Mouse (Mus musculus) limb, embryonic 11.5 days (tissue): ENCODE measurements at regions not wholly inside any gene's neighbourhood (a gene's known extent, or its start where the extent isn't known, plus 50 kb on each side); places are given as distances from the start of the nearest gene placed in this dataset.

Experiments used
- ATAC-seq: fragments of 200-750 bp; cut with Nextera tagmentation; 2 replicates; pipeline ENCODE4 v1.8.0; 2017; ENCODE audit warnings: low read depth; ENCODE audit not compliant: insufficient number of reproducible peaks, low FRiP score, low TSS enrichment
- DNase-seq: peaks from one replicate; pipeline ENCODE4 v3.0.0-alpha.2; 2015; ENCODE audit warnings: low spot score
- H3K27ac ChIP-seq: fragments of 300-500 bp; sonication (generic); replicated peaks from 2 replicates; pipeline ENCODE4 v1.5.1; 2014; ENCODE audit warnings: low read depth, mild to moderate bottlenecking, low read length
- H3K27me3 ChIP-seq: fragments of 300-500 bp; sonication (generic); 2 replicates; pipeline ENCODE4 v1.6.1; 2014; ENCODE audit warnings: mild to moderate bottlenecking, low read length, mixed read lengths; ENCODE audit not compliant: control insufficient read depth, insufficient read depth
- H3K36me3 ChIP-seq: fragments of 300-500 bp; sonication (generic); 2 replicates; pipeline ENCODE4 v1.6.1; 2014; ENCODE audit warnings: mild to moderate bottlenecking, low read length, moderate library complexity, mixed read lengths; ENCODE audit not compliant: control insufficient read depth, insufficient read depth
- H3K4me1 ChIP-seq: fragments of 300-500 bp; sonication (generic); 2 replicates; pipeline ENCODE4 v1.6.1; 2014; ENCODE audit warnings: low read length, mixed read lengths; ENCODE audit not compliant: control insufficient read depth, insufficient read depth
- H3K4me2 ChIP-seq: fragments of 300-500 bp; sonication (generic); 2 replicates; pipeline ENCODE4 v1.6.1; 2014; ENCODE audit warnings: low read depth, mild to moderate bottlenecking, moderate library complexity; ENCODE audit not compliant: severe bottlenecking
- H3K4me3 ChIP-seq: fragments of 300-500 bp; sonication (generic); 2 replicates; pipeline ENCODE4 v1.5.1; 2014; ENCODE audit warnings: low read depth, low read length
- H3K9ac ChIP-seq: fragments of 300-500 bp; sonication (generic); 2 replicates; pipeline ENCODE4 v1.6.1; 2014; ENCODE audit warnings: mild to moderate bottlenecking, low read length
- H3K9me3 ChIP-seq: fragments of 300-500 bp; sonication (generic); 2 replicates; pipeline ENCODE4 v1.6.1; 2016; ENCODE audit warnings: low read length; ENCODE audit not compliant: control insufficient read depth
- WGBS: fragments of 180-500 bp; shearing (Covaris S2); extraction: QIAGEN DNeasy Blood & Tissue Kit; methylation state at CpG from one replicate; pipeline ENCODE4 v1.1.7; 2014; 5-methylcytosine and 5-hydroxymethylcytosine counted together

DNA sequence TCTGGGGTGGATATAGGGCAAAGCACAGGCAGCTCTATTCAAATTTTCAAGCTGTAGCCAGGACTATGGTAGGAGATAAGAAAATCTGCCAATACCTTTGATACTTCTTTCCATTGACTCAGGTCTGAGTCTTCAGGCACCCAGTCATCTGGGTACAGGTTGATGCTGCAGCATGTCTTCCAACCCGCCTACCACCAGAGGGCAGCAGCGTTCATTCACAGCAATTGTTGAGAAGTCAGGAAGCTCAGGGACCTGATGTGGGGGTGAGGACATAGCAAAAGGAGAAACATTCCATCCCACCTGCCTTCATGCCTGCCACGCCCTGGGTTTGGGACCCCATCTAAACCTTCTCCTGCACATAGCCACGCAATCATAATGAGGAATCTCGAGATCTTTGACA lies 118.2 kb upstream of the Gm21876 start:
- DNase-seq = peak; percentile 67
- no peaks in the 10 kb centered on the region for H3K36me3 ChIP-seq

DNA sequence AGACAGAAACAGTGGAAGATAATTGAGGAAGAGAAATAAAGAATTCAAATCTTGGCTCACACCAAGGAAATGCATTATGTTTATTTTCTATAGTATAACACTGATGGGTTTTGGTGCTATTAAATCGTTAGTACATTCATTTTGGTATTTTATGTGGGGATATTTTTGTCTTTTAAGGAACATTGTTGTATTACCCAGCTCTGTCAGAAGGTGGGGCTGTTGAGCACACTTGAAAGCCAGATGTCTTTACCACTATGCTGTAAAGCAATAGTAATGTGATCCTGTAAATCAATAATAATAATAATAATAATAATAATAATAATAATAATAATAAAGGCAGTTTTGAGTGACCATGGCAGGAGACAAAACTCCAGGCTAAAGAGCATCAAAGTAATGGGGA lies 120.0 kb upstream of the Gm21876 start:
- WGBS = 47% methylated on average over 1 of the region's 1 CpGs
- Histone ChIP-seq H3K9me3 (no peaks in the 10 kb centered on the region; the same call in 1 of the 2 replicates), H3K4me3 (no peak overlapping the region), H3K4me2 (no peak overlapping the region), H3K27me3 (no peaks in the 10 kb centered on the region), H3K27ac (no peak overlapping the region), H3K9ac (no peak overlapping the region), H3K4me1 (no peaks in the 10 kb centered on the region), H3K36me3 (no peaks in the 10 kb centered on the region)
- ATAC-seq = no peak
- peak; percentile 22 for DNase-seq

More for the DNA sequence above, 118.2 kb upstream of the Gm21876 start:
- Histone ChIP-seq H3K27ac (no peak overlapping the region), H3K27me3 (no peaks in the 10 kb centered on the region), H3K4me2 (no peak overlapping the region), H3K9ac (no peak overlapping the region), H3K4me1 (no peaks in the 10 kb centered on the region), H3K9me3 (no peaks in the 10 kb centered on the region), H3K4me3 (no peak overlapping the region)
- ATAC-seq = no peak
- WGBS = 21% methylated on average over 5 of the region's 5 CpGs

DNA sequence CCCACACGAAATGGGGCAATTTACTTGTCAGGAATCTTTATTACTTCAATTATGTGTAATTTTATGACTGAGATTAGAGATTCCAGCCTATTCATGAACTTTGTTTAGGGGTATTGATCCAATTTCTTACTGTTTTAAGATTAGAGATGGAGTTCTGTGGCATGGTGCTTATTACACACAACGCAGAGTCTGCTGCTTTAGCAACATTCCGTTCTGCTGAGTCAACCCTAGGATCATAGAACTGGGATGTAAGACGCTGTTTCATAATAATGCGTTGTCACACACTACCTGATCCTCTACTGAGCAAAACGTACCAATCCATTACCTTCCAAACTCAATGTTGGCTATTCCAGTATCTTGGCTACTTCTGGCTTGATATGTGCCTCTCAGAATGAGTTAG lies 121.9 kb upstream of the Gm21876 start:
- Histone ChIP-seq H3K4me3 (no peak overlapping the region), H3K9ac (no peak overlapping the region), H3K27me3 (no peaks in the 10 kb centered on the region), H3K4me1 (no peaks in the 10 kb centered on the region), H3K27ac (no peak overlapping the region), H3K36me3 (no peaks in the 10 kb centered on the region), H3K9me3 (no peaks in the 10 kb centered on the region; the same call in 1 of the 2 replicates), H3K4me2 (no peak overlapping the region)
- DNase-seq (no peak), ATAC-seq (no peak)
- WGBS = 79% methylated on average over 6 of the region's 6 CpGs

DNA sequence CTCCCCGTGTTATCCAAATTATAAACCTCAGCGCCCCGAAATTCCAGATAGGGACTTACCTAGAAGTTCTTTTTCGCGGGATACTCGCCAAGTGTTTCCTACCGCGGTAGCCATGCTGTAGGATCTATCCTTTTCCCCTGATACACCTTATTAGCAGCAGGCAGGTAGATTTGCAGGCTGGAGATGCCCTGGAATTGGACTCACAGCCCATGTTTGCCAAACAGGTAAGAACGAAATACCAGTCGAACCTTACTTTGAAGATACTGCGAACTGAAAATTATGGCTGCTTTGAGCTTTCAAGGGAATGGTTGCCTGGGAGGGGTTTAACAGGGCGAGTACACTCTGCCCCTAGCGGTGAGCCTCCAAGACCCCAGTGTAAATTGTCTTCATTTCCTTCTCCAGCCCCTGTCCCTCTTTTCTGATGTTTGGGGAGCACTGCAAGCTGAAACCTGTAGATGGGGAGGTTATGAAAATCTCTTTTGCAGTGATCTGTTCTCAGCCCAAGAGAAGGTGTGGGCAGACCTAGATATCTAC lies 149.8 kb upstream of the Agtr2 start:
- DNase-seq = peak; percentile 39
- Histone ChIP-seq H3K27me3 (no peaks in the 10 kb centered on the region), H3K9ac (no peak overlapping the region), H3K4me2 (peak overlapping the region; percentile 7; the same call in 1 of the 2 replicates), H3K27ac (no peak overlapping the region), H3K4me3 (peak overlapping the region; percentile 23), H3K9me3 (no peaks in the 10 kb centered on the region), H3K36me3 (no peaks in the 10 kb centered on the region), H3K4me1 (no peaks in the 10 kb centered on the region)
- ATAC-seq = no peak
- 32% methylated on average over 13 of the region's 13 CpGs for WGBS

DNA sequence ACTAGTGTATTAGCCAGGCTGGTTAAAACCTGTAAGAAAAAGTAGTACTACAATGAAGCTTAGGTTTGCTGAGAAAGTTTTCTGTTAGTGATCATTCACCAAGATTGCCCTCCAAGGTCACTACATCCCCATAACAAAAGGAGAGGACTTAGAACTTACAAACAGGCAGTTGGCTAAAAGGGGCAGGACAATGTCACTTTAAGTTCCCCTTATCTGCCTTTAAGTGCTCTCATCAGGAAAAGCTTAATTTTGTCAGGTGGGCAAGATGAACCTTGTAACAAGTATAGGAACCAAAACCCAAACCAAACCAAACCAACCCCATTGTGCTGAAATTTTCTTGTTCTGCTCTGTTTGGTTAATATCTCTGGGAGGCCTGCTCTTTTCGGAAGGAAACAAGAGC lies 139.9 kb upstream of the Agtr2 start:
- Histone ChIP-seq H3K36me3 (no peaks in the 10 kb centered on the region), H3K9me3 (no peaks in the 10 kb centered on the region; the same call in 1 of the 2 replicates), H3K9ac (no peak overlapping the region), H3K4me1 (no peaks in the 10 kb centered on the region), H3K27me3 (no peaks in the 10 kb centered on the region), H3K4me3 (no peak overlapping the region), H3K4me2 (no peak overlapping the region), H3K27ac (no peak overlapping the region)
- WGBS = 79% methylated on average over 1 of the region's 1 CpGs
- ATAC-seq = no peak
- no peak for DNase-seq

DNA sequence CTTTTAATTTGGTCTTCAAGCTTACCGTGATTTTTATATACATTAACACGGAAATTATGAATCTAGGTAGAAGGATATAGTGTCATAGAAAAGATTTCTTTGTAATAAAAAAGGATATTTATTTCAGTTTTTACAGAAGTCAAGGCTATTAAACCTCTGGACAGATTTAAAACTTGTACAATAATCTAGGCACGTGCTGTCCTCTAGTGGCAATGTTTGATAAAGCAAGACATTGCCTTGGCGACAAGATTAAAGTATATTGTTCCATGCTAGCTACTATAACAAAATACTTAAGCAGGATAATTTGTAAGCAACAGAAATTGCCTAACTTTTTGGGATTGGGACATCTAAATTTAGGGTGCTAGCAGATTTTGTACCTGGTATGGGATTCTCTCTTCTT lies 133.8 kb upstream of the Agtr2 start:
- Histone ChIP-seq H3K4me3 (no peak overlapping the region), H3K4me2 (no peak overlapping the region), H3K36me3 (no peaks in the 10 kb centered on the region), H3K9ac (no peak overlapping the region), H3K4me1 (no peaks in the 10 kb centered on the region), H3K9me3 (no peaks in the 10 kb centered on the region), H3K27me3 (no peaks in the 10 kb centered on the region), H3K27ac (no peak overlapping the region)
- DNase-seq (no peak), ATAC-seq (no peak)
- 31% methylated on average over 4 of the region's 4 CpGs for WGBS

DNA sequence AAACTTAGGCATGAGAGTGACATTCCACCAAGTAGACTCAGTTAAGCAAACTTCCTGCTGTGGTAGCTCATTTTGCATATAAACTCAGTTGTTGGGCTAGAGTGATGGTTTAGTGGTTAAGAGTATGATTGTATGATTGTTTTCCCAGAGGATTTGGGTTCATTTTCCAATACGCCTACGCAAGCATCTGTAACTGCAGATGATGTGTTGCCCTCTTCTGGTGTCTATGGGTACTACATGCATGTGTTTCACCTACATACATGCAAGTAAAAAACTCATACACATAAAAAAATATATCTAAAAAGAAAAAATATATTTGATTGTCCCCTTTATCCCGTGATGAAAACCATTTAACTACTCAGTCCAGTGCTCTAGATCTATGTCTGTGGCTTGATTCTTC lies 132.0 kb upstream of the Agtr2 start:
- Histone ChIP-seq H3K4me3 (no peak overlapping the region), H3K27me3 (no peaks in the 10 kb centered on the region), H3K9ac (no peak overlapping the region), H3K27ac (no peak overlapping the region), H3K4me1 (no peaks in the 10 kb centered on the region), H3K36me3 (no peaks in the 10 kb centered on the region), H3K9me3 (no peaks in the 10 kb centered on the region), H3K4me2 (no peak overlapping the region)
- DNase-seq (peak; percentile 21), ATAC-seq (no peak)
- WGBS = 52% methylated on average over 3 of the region's 3 CpGs

DNA sequence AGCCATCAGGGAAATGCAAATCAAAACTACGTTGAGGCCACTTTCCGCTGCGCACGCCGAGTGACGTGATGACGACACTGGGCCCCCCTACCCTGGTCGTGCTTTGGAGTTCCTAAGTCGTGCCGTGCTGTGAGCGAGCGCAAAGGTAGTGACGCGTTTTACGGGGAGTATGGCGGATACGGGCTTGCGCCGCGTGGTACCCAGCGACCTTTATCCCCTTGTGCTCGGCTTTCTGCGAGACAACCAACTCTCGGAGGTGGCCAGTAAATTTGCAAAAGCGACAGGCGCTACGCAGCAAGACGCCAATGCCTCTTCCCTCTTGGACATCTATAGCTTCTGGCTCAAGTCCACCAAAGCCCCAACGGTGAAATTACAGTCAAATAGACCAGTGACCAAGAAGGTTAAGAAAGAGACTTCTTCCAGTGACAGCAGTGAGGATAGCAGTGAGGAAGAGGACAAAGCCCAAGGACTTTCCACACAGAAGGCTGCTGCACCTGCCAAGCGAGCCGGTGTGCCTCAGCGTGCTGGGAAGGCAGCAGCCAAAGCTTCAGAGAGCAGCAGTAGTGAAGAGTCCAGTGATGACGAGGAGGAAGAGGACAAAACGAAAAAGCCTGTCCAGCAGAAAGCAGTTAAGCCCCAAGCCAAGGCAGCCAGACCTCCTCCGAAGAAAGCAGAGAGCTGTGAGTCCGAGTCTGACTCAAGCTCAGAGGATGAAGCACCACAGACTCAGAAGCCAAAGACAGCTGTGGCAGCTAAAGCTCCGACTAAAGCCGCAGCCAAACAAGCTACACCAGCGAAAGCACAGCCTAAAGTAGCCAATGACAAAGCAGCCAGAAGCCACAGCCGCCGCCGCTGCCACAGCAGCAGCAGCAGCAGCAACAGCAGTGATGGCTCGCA lies 123.3 kb upstream of the Agtr2 start:
- Histone ChIP-seq H3K36me3 (no peaks in the 10 kb centered on the region), H3K4me3 (peak overlapping the region; percentile 28), H3K27ac (no peak overlapping the region), H3K4me2 (peak overlapping the region; percentile 61), H3K4me1 (no peaks in the 10 kb centered on the region), H3K9me3 (no peaks in the 10 kb centered on the region), H3K9ac (no peak overlapping the region), H3K27me3 (no peaks in the 10 kb centered on the region)
- peak; percentile 85 for ATAC-seq
- DNase-seq = peak; percentile 67
- 23% methylated on average over 43 of the region's 43 CpGs for WGBS
